Mouse (Mus musculus): ENCODE measurements around the gene Clec18a. TPM values are rescaled to one million over a fixed set of nuclear protein-coding genes. Genes with fewer than 3 reads are reported as not detected.
"Not testable (repeated sequence)": the region's sequence is repeated elsewhere in the genome, so short reads cannot be mapped to it uniquely, and the experiment has no call there.

Gene Clec18a
- total and polyA plus RNA-seq, 3 experiments, result not detected

DNA sequence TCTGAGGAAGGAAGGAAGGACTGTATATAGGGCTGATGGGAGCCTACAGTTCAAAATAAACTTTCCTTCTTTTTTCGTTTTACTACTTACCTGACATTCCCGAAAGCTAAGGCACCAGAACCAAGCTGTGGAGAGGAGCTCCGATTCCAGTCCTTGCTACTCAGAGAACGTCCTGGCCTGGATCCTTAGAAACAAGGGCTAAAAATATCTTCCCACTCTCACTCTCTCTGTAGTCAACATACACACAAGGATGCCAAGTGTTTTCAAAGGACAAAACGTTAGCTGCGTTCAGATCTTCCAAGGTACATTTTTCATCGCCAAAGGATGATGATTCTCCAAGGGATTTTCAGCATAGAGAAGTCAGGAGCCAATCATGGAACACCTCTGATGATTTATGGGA lies 520 bp downstream of the Clec18a start:
- H3K9ac ChIP-seq (ENCODE audit: insufficient read depth, low read depth), result no peak overlapping the region
- in situ Hi-C loops (cut with MboI; ENCODE audit: low pct_ligation_motif_present, low pct_unique_long_range_greater_than_20kb, low sequenced_read_pairs) (loop anchor here (25.0 kb wide), 1 partner anchor 454 kb away; no protein-coding TSS in a partner anchor), dilution Hi-C loops (cut with MboI; ENCODE audit: extremely low pct_ligation_motif_present, extremely low pct_unique_long_range_greater_than_20kb, low sequenced_read_pairs) (no loop called here)
- no peak overlapping the region for H3K27ac ChIP-seq (ENCODE audit: insufficient read depth, low read depth)
- H3K4me2 ChIP-seq (ENCODE audit: insufficient read depth, low read depth, poor library complexity, severe bottlenecking), result no peak overlapping the region
- no peaks in the 10 kb centered on the region for H3K36me3 ChIP-seq (replicated peaks in 1 of 2; ENCODE audit: control insufficient read depth in 1 of 2, insufficient read depth in 1 of 2, low read length in 1 of 2)
- H3K4me1 ChIP-seq (ENCODE audit: control insufficient read depth in 1 of 2, insufficient read depth in 2 of 2), result peaks cover 4 to 11% of the 10 kb centered on the region in 2 experiments; a peak in 3 of 4 replicates
- TF ChIP-seq BHLHE40 (IDR thresholded peaks at IDR 0.05; ENCODE audit: low read depth, low read length) (no peak), CHD2 (IDR thresholded peaks at IDR 0.05; ENCODE audit: low read length) (no peak)
- peaks cover 9% of the 10 kb centered on the region for H3K27me3 ChIP-seq (replicated peaks)
- H3K4me3 ChIP-seq (replicated peaks in 1 of 3; ENCODE audit: low read depth in 2 of 3, low read length in 2 of 3, poor library complexity in 1 of 3), result no peak overlapping the region
- no peaks in the 10 kb centered on the region for H3K79me2 ChIP-seq (replicated peaks; ENCODE audit: control insufficient read depth, extremely low read depth, insufficient read depth, poor library complexity, severe bottlenecking)
- H3K9me3 ChIP-seq (replicated peaks; ENCODE audit: low read length), result peaks cover 3% of the 10 kb centered on the region
- no peak for DNase-seq (ENCODE audit: extremely low read depth)

DNA sequence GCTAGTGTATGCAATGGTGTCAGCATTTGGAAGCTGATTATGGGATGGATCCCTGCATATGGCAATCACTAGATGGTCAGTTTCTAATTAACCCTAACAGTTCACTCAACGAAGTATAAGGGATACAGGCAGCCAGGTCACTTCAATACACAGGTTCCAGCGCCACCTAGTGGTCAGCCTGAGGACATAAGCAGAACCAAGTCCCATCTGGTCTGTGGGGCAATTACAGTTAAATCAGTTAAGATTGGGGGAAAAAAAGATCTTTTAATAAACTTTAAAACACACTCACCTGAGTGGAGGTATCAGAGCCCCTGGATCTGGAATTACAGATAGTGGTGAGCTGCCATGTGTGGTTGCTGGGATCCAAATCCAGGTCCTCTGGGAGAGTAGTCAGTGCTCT lies 2.1 kb downstream of the Clec18a start:
- TF ChIP-seq SIN3A (IDR thresholded peaks at IDR 0.05; ENCODE audit: low read length) (0 out of 2 replicates have a peak, but pooled peaks have one; percentile 39), ZC3H11A (IDR thresholded peaks at IDR 0.05; ENCODE audit: low read depth, low read length) (peak; percentile 40; the same call in 1 of the 2 replicates), CTCF (conservative IDR thresholded peaks at IDR 0.05 in 1 of 2, IDR thresholded peaks at IDR 0.05 in 1 of 2; ENCODE audit: low read depth in 2 of 2, low read length in 2 of 2) (peak; percentile 72 to 89), BHLHE40 (IDR thresholded peaks at IDR 0.05; ENCODE audit: low read depth, low read length) (no peak), SMC3 (IDR thresholded peaks at IDR 0.05; ENCODE audit: low read depth, low read length) (peak; percentile 78), RAD21 (IDR thresholded peaks at IDR 0.05; ENCODE audit: low read depth, low read length) (peak; percentile 90)
- Histone ChIP-seq H3K36me3 (replicated peaks in 1 of 2; ENCODE audit: control insufficient read depth in 1 of 2, insufficient read depth in 1 of 2, low read length in 1 of 2) (no peaks in the 10 kb centered on the region), H3K79me2 (replicated peaks; ENCODE audit: control insufficient read depth, extremely low read depth, insufficient read depth, poor library complexity, severe bottlenecking) (no peaks in the 10 kb centered on the region), H3K4me3 (replicated peaks in 1 of 3; ENCODE audit: low read depth in 2 of 3, low read length in 2 of 3, poor library complexity in 1 of 3) (no peak overlapping the region), H3K27ac (ENCODE audit: insufficient read depth, low read depth) (no peak overlapping the region), H3K4me2 (ENCODE audit: insufficient read depth, low read depth, poor library complexity, severe bottlenecking) (no peak overlapping the region), H3K4me1 (ENCODE audit: control insufficient read depth in 1 of 2, insufficient read depth in 2 of 2) (peaks cover 0 to 6% of the 10 kb centered on the region in 2 experiments; a peak in 2 of 4 replicates), H3K27me3 (replicated peaks) (peaks cover 9% of the 10 kb centered on the region), H3K9me3 (replicated peaks; ENCODE audit: low read length) (peaks cover 3% of the 10 kb centered on the region), H3K9ac (ENCODE audit: insufficient read depth, low read depth) (no peak overlapping the region)
- dilution Hi-C loops (cut with MboI; ENCODE audit: extremely low pct_ligation_motif_present, extremely low pct_unique_long_range_greater_than_20kb, low sequenced_read_pairs) (no loop called here), in situ Hi-C loops (cut with MboI; ENCODE audit: low pct_ligation_motif_present, low pct_unique_long_range_greater_than_20kb, low sequenced_read_pairs) (loop anchor here (25.0 kb wide), 1 partner anchor 453 kb away; no protein-coding TSS in a partner anchor)
- DNase-seq (ENCODE audit: extremely low read depth), result peak; percentile 83

DNA sequence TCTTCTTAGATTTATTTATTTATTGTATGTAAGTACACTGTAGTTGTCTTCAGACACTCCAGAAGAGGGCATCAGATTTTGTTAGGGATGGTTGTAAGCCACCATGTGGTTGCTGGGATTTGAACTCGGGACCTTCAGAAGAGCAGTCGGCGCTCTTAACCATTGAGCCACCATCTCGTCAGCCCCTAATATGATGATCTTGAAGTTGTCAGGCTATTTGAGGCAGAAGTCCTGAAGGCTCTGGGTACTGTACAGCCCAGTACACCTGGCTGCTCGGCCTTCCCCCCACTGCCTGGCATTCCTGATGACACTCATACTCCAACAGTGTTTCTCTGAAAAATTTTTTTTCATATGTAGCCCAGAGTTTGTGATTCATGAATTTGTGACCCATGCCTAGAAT lies 8.3 kb downstream of the Clec18a start:
- peaks cover 21% of the 10 kb centered on the region for H3K27me3 ChIP-seq (replicated peaks)
- H3K36me3 ChIP-seq (replicated peaks in 1 of 2; ENCODE audit: control insufficient read depth in 1 of 2, insufficient read depth in 1 of 2, low read length in 1 of 2); dilution Hi-C loops (cut with MboI; ENCODE audit: extremely low pct_ligation_motif_present, extremely low pct_unique_long_range_greater_than_20kb, low sequenced_read_pairs); H3K79me2 ChIP-seq (replicated peaks; ENCODE audit: control insufficient read depth, extremely low read depth, insufficient read depth, poor library complexity, severe bottlenecking); H3K27ac ChIP-seq (ENCODE audit: insufficient read depth, low read depth); H3K4me2 ChIP-seq (ENCODE audit: insufficient read depth, low read depth, poor library complexity, severe bottlenecking); H3K9me3 ChIP-seq (replicated peaks; ENCODE audit: low read length); H3K4me3 ChIP-seq (replicated peaks in 1 of 3; ENCODE audit: low read depth in 2 of 3, low read length in 2 of 3, poor library complexity in 1 of 3); H3K4me1 ChIP-seq (ENCODE audit: control insufficient read depth in 1 of 2, insufficient read depth in 2 of 2); DNase-seq (ENCODE audit: extremely low read depth); H3K9ac ChIP-seq (ENCODE audit: insufficient read depth, low read depth): not testable (repeated sequence)
- in situ Hi-C loops (cut with MboI; ENCODE audit: low pct_ligation_motif_present, low pct_unique_long_range_greater_than_20kb, low sequenced_read_pairs), result loop anchor here (5.0 to 25.0 kb wide), 2 partner anchors 327 to 447 kb away; no protein-coding TSS in a partner anchor
- peak; percentile 74; the same call in 1 of the 2 replicates for TF ChIP-seq TBP (conservative IDR thresholded peaks at IDR 0.05; ENCODE audit: low read depth, low read length)

Data from CH12.LX (cell line).